Mouse (Mus musculus): ENCODE data around the gene Slc15a1. TPM values are rescaled to one million over a fixed set of nuclear protein-coding genes. Genes with fewer than 3 reads are reported as not detected.

The Slc15a1 gene
- polyA plus RNA-seq, 1 experiment, result not detected

- H3K79me2 ChIP-seq (ENCODE audit: control insufficient read depth, insufficient read depth), result no peaks in the 10 kb centered on the region
- no peak overlapping the region for H3K4me3 ChIP-seq (ENCODE audit: insufficient read depth, poor library complexity, severe bottlenecking)
- no peak overlapping the region for H3ac ChIP-seq (ENCODE audit: control insufficient read depth, insufficient read length, low read depth)
- no peaks in the 10 kb centered on the region for H3K36me3 ChIP-seq (ENCODE audit: control insufficient read depth, insufficient read depth)
- H3K27me3 ChIP-seq (ENCODE audit: control insufficient read depth, insufficient read depth, insufficient read length), result no peaks in the 10 kb centered on the region
- TF ChIP-seq MYOD1 (IDR thresholded peaks at IDR 0.05; ENCODE audit: control insufficient read depth, insufficient read length, low read depth) (no peak), MYOG (IDR thresholded peaks at IDR 0.05; ENCODE audit: control insufficient read depth, extremely low read depth, insufficient read length) (no peak), MAX (IDR thresholded peaks at IDR 0.05) (no peak), CTCF (IDR thresholded peaks at IDR 0.05; ENCODE audit: control insufficient read depth, insufficient read depth, insufficient read length) (no peak), CEBPB (IDR thresholded peaks at IDR 0.05; ENCODE audit: low read depth) (no peak)
- H3K79me3 ChIP-seq (ENCODE audit: low read depth), result no peaks in the 10 kb centered on the region
Observed at GRCm38 (mm10) chr14:121457536-121457935, 47.5 kb downstream of the Slc15a1 start.

GRCm38 (mm10) chr14:121456416-121457285, 48.4 kb downstream of the Slc15a1 start:
- no peaks in the 10 kb centered on the region for H3K27me3 ChIP-seq (ENCODE audit: control insufficient read depth, insufficient read depth, insufficient read length)
- peak; percentile 42 for TF ChIP-seq USF1 (IDR thresholded peaks at IDR 0.05; ENCODE audit: low read depth)
- no peak for TF ChIP-seq MYOG (IDR thresholded peaks at IDR 0.05; ENCODE audit: control insufficient read depth, extremely low read depth, insufficient read length)
- no peak overlapping the region for H3ac ChIP-seq (ENCODE audit: control insufficient read depth, insufficient read length, low read depth)
- no peaks in the 10 kb centered on the region for H3K79me3 ChIP-seq (ENCODE audit: low read depth)
- no peaks in the 10 kb centered on the region for H3K79me2 ChIP-seq (ENCODE audit: control insufficient read depth, insufficient read depth)
- no peak overlapping the region for H3K4me3 ChIP-seq (ENCODE audit: insufficient read depth, poor library complexity, severe bottlenecking)
- no peaks in the 10 kb centered on the region for H3K36me3 ChIP-seq (ENCODE audit: control insufficient read depth, insufficient read depth)

GRCm38 (mm10) chr14:121455976-121456375, 49.1 kb downstream of the Slc15a1 start:
- no peak overlapping the region for H3K4me3 ChIP-seq (ENCODE audit: insufficient read depth, poor library complexity, severe bottlenecking)
- H3K27me3 ChIP-seq (ENCODE audit: control insufficient read depth, insufficient read depth, insufficient read length), result no peaks in the 10 kb centered on the region
- no peak for TF ChIP-seq MAX (IDR thresholded peaks at IDR 0.05)
- TF ChIP-seq CTCF (IDR thresholded peaks at IDR 0.05; ENCODE audit: control insufficient read depth, insufficient read depth, insufficient read length), result no peak
- TF ChIP-seq FOSL1 (IDR thresholded peaks at IDR 0.05; ENCODE audit: insufficient read depth, low read length, poor library complexity, severe bottlenecking), result no peak
- no peak for TF ChIP-seq CEBPB (IDR thresholded peaks at IDR 0.05; ENCODE audit: low read depth)
- TF ChIP-seq MYOG (IDR thresholded peaks at IDR 0.05; ENCODE audit: control insufficient read depth, extremely low read depth, insufficient read length), result no peak
- no peak for TF ChIP-seq USF1 (IDR thresholded peaks at IDR 0.05; ENCODE audit: low read depth)
- no peak for TF ChIP-seq MYOD1 (IDR thresholded peaks at IDR 0.05; ENCODE audit: control insufficient read depth, insufficient read length, low read depth)
- no peaks in the 10 kb centered on the region for H3K79me3 ChIP-seq (ENCODE audit: low read depth)
- H3ac ChIP-seq (ENCODE audit: control insufficient read depth, insufficient read length, low read depth), result no peak overlapping the region
- no peaks in the 10 kb centered on the region for H3K36me3 ChIP-seq (ENCODE audit: control insufficient read depth, insufficient read depth)
- H3K79me2 ChIP-seq (ENCODE audit: control insufficient read depth, insufficient read depth), result no peaks in the 10 kb centered on the region

- no peak overlapping the region for H3K4me3 ChIP-seq (ENCODE audit: insufficient read depth, poor library complexity, severe bottlenecking)
- no peaks in the 10 kb centered on the region for H3K36me3 ChIP-seq (ENCODE audit: control insufficient read depth, insufficient read depth)
- no peak for TF ChIP-seq USF1 (IDR thresholded peaks at IDR 0.05; ENCODE audit: low read depth)
- TF ChIP-seq MAX (IDR thresholded peaks at IDR 0.05), result no peak
- no peak for TF ChIP-seq FOSL1 (IDR thresholded peaks at IDR 0.05; ENCODE audit: insufficient read depth, low read length, poor library complexity, severe bottlenecking)
- peak; percentile 65 for TF ChIP-seq CTCF (IDR thresholded peaks at IDR 0.05; ENCODE audit: control insufficient read depth, insufficient read depth, insufficient read length)
- TF ChIP-seq MYOG (IDR thresholded peaks at IDR 0.05; ENCODE audit: control insufficient read depth, extremely low read depth, insufficient read length), result no peak
- no peak for TF ChIP-seq MYOD1 (IDR thresholded peaks at IDR 0.05; ENCODE audit: control insufficient read depth, insufficient read length, low read depth)
- no peak for TF ChIP-seq CEBPB (IDR thresholded peaks at IDR 0.05; ENCODE audit: low read depth)
- no peaks in the 10 kb centered on the region for H3K27me3 ChIP-seq (ENCODE audit: control insufficient read depth, insufficient read depth, insufficient read length)
- H3K79me2 ChIP-seq (ENCODE audit: control insufficient read depth, insufficient read depth), result no peaks in the 10 kb centered on the region
- H3K79me3 ChIP-seq (ENCODE audit: low read depth), result no peaks in the 10 kb centered on the region
- no peak overlapping the region for H3ac ChIP-seq (ENCODE audit: control insufficient read depth, insufficient read length, low read depth)
Observed at GRCm38 (mm10) chr14:121455527-121455926, 49.5 kb downstream of the Slc15a1 start.

- H3ac ChIP-seq (ENCODE audit: control insufficient read depth, insufficient read length, low read depth), result no peak overlapping the region
- no peak overlapping the region for H3K4me3 ChIP-seq (ENCODE audit: insufficient read depth, poor library complexity, severe bottlenecking)
- H3K27me3 ChIP-seq (ENCODE audit: control insufficient read depth, insufficient read depth, insufficient read length), result no peaks in the 10 kb centered on the region
- TF ChIP-seq CEBPB (IDR thresholded peaks at IDR 0.05; ENCODE audit: low read depth) (no peak), MYOG (IDR thresholded peaks at IDR 0.05; ENCODE audit: control insufficient read depth, extremely low read depth, insufficient read length) (no peak), MAX (IDR thresholded peaks at IDR 0.05) (no peak)
- no peaks in the 10 kb centered on the region for H3K79me3 ChIP-seq (ENCODE audit: low read depth)
- H3K36me3 ChIP-seq (ENCODE audit: control insufficient read depth, insufficient read depth), result no peaks in the 10 kb centered on the region
- no peaks in the 10 kb centered on the region for H3K79me2 ChIP-seq (ENCODE audit: control insufficient read depth, insufficient read depth)
Observed at GRCm38 (mm10) chr14:121453130-121453529, 51.9 kb downstream of the Slc15a1 start.

GRCm38 (mm10) chr14:121452227-121452626, 52.8 kb downstream of the Slc15a1 start:
- no peak overlapping the region for H3ac ChIP-seq (ENCODE audit: control insufficient read depth, insufficient read length, low read depth)
- TF ChIP-seq MAX (IDR thresholded peaks at IDR 0.05) (no peak), USF1 (IDR thresholded peaks at IDR 0.05; ENCODE audit: low read depth) (no peak), FOSL1 (IDR thresholded peaks at IDR 0.05; ENCODE audit: insufficient read depth, low read length, poor library complexity, severe bottlenecking) (no peak), MYOD1 (IDR thresholded peaks at IDR 0.05; ENCODE audit: control insufficient read depth, insufficient read length, low read depth) (no peak), MYOG (IDR thresholded peaks at IDR 0.05; ENCODE audit: control insufficient read depth, extremely low read depth, insufficient read length) (no peak)
- H3K4me3 ChIP-seq (ENCODE audit: insufficient read depth, poor library complexity, severe bottlenecking), result no peak overlapping the region
- H3K79me3 ChIP-seq (ENCODE audit: low read depth), result no peaks in the 10 kb centered on the region
- no peaks in the 10 kb centered on the region for H3K36me3 ChIP-seq (ENCODE audit: control insufficient read depth, insufficient read depth)
- H3K27me3 ChIP-seq (ENCODE audit: control insufficient read depth, insufficient read depth, insufficient read length), result no peaks in the 10 kb centered on the region
- H3K79me2 ChIP-seq (ENCODE audit: control insufficient read depth, insufficient read depth), result no peaks in the 10 kb centered on the region

Data from C2C12 (cell line).